Mouse (Mus musculus): ENCODE results near the gene Grip1. TPM values are rescaled to one million over a fixed set of nuclear protein-coding genes. Genes with fewer than 3 reads are reported as not detected.
"Not testable (repeated sequence)": the region's sequence is repeated elsewhere in the genome, so short reads cannot be mapped to it uniquely, and the experiment has no call there.

Grip1 gene
- polyA plus RNA-seq, 1 experiment from 2014 or later = 3.2 TPM

- no peak overlapping the region for H3K9ac ChIP-seq (ENCODE audit: low read length)
- DNase-seq (ENCODE audit: low spot score) (no peak), ATAC-seq (replicated peaks; ENCODE audit: low FRiP score, low TSS enrichment, low read depth) (no peak)
- no peak overlapping the region for H3K4me2 ChIP-seq (ENCODE audit: low read length)
- H3K27ac ChIP-seq (ENCODE audit: low read depth) = no peak overlapping the region
- H3K27me3 ChIP-seq (replicated peaks; ENCODE audit: control insufficient read depth, insufficient read depth, low read length) = no peaks in the 10 kb centered on the region
- peaks cover 4% of the 10 kb centered on the region; the same call in 1 of the 2 replicates for H3K36me3 ChIP-seq (ENCODE audit: control insufficient read depth, insufficient read depth, low read length)
- H3K4me1 ChIP-seq (replicated peaks; ENCODE audit: control insufficient read depth, insufficient read depth, low read length) = no peaks in the 10 kb centered on the region
- no peaks in the 10 kb centered on the region for H3K9me3 ChIP-seq (ENCODE audit: control insufficient read depth, low read length)
- WGBS = 94% methylated on average over 9 of the region's 9 CpGs
- no peak overlapping the region for H3K4me3 ChIP-seq (ENCODE audit: low read depth, low read length)
These were observed 641.5 kb downstream of the Grip1 start for GRCm38 (mm10) chr10:120095136-120095535.

GRCm38 (mm10) chr10:120095716-120096115 lies 642.1 kb downstream of the Grip1 start:
- no peaks in the 10 kb centered on the region for H3K27me3 ChIP-seq (replicated peaks; ENCODE audit: control insufficient read depth, insufficient read depth, low read length)
- H3K4me2 ChIP-seq (ENCODE audit: low read length) = no peak overlapping the region
- H3K9ac ChIP-seq (ENCODE audit: low read length) = no peak overlapping the region
- DNase-seq (ENCODE audit: low spot score) (no peak), ATAC-seq (replicated peaks; ENCODE audit: low FRiP score, low TSS enrichment, low read depth) (no peak)
- peaks cover 4% of the 10 kb centered on the region; the same call in 1 of the 2 replicates for H3K36me3 ChIP-seq (ENCODE audit: control insufficient read depth, insufficient read depth, low read length)
- no peaks in the 10 kb centered on the region for H3K4me1 ChIP-seq (replicated peaks; ENCODE audit: control insufficient read depth, insufficient read depth, low read length)
- no peak overlapping the region for H3K27ac ChIP-seq (ENCODE audit: low read depth)
- WGBS = 95% methylated on average over 5 of the region's 5 CpGs
- H3K9me3 ChIP-seq (ENCODE audit: control insufficient read depth, low read length) = no peaks in the 10 kb centered on the region
- H3K4me3 ChIP-seq (ENCODE audit: low read depth, low read length) = no peak overlapping the region

- no peak overlapping the region for H3K4me2 ChIP-seq (ENCODE audit: low read length)
- no peak overlapping the region for H3K9ac ChIP-seq (ENCODE audit: low read length)
- ATAC-seq (replicated peaks; ENCODE audit: low FRiP score, low TSS enrichment, low read depth) (no peak), DNase-seq (ENCODE audit: low spot score) (no peak)
- no peak overlapping the region for H3K4me3 ChIP-seq (ENCODE audit: low read depth, low read length)
- H3K27ac ChIP-seq (ENCODE audit: low read depth) = no peak overlapping the region
- no peaks in the 10 kb centered on the region for H3K9me3 ChIP-seq (ENCODE audit: control insufficient read depth, low read length)
- 83% methylated on average over 5 of the region's 5 CpGs for WGBS
- no peaks in the 10 kb centered on the region for H3K4me1 ChIP-seq (replicated peaks; ENCODE audit: control insufficient read depth, insufficient read depth, low read length)
- peaks cover 4% of the 10 kb centered on the region; the same call in 1 of the 2 replicates for H3K36me3 ChIP-seq (ENCODE audit: control insufficient read depth, insufficient read depth, low read length)
- no peaks in the 10 kb centered on the region for H3K27me3 ChIP-seq (replicated peaks; ENCODE audit: control insufficient read depth, insufficient read depth, low read length)
These were observed 643.9 kb downstream of the Grip1 start for GRCm38 (mm10) chr10:120097564-120097963.

- H3K27me3 ChIP-seq (replicated peaks; ENCODE audit: control insufficient read depth, insufficient read depth, low read length) = no peaks in the 10 kb centered on the region
- H3K4me3 ChIP-seq (ENCODE audit: low read depth, low read length) = no peak overlapping the region
- 92% methylated on average over 1 of the region's 1 CpGs for WGBS
- no peak for ATAC-seq (replicated peaks; ENCODE audit: low FRiP score, low TSS enrichment, low read depth)
- no peak overlapping the region for H3K9ac ChIP-seq (ENCODE audit: low read length)
- H3K4me2 ChIP-seq (ENCODE audit: low read length) = no peak overlapping the region
- H3K9me3 ChIP-seq (ENCODE audit: control insufficient read depth, low read length) = no peaks in the 10 kb centered on the region
- H3K27ac ChIP-seq (ENCODE audit: low read depth) = no peak overlapping the region
- no peak for DNase-seq (ENCODE audit: low spot score)
- no peaks in the 10 kb centered on the region for H3K4me1 ChIP-seq (replicated peaks; ENCODE audit: control insufficient read depth, insufficient read depth, low read length)
- H3K36me3 ChIP-seq (ENCODE audit: control insufficient read depth, insufficient read depth, low read length) = peaks cover 9% of the 10 kb centered on the region
These were observed 647.2 kb downstream of the Grip1 start for GRCm38 (mm10) chr10:120100806-120101205.

GRCm38 (mm10) chr10:120111691-120112319 lies 658.2 kb downstream of the Grip1 start:
- Histone ChIP-seq H3K9ac (ENCODE audit: low read length) (peak overlapping the region; percentile 55), H3K4me1 (replicated peaks; ENCODE audit: control insufficient read depth, insufficient read depth, low read length) (0 out of 2 replicates have a peak, but pooled peaks cover 3% of the 10 kb centered on the region), H3K4me3 (ENCODE audit: low read depth, low read length) (peak overlapping the region; percentile 72), H3K27ac (ENCODE audit: low read depth) (no peak overlapping the region), H3K9me3 (ENCODE audit: control insufficient read depth, low read length) (no peaks in the 10 kb centered on the region), H3K36me3 (ENCODE audit: control insufficient read depth, insufficient read depth, low read length) (no peaks in the 10 kb centered on the region), H3K27me3 (replicated peaks; ENCODE audit: control insufficient read depth, insufficient read depth, low read length) (no peaks in the 10 kb centered on the region), H3K4me2 (ENCODE audit: low read length) (peak overlapping the region; percentile 73)
- ATAC-seq (replicated peaks; ENCODE audit: low FRiP score, low TSS enrichment, low read depth) (no peak), DNase-seq (ENCODE audit: low spot score) (no peak)
- 77% methylated on average over 3 of the region's 3 CpGs for WGBS

- H3K4me3 ChIP-seq (ENCODE audit: low read depth, low read length) = peak within 1 kb of the TSS; percentile 72
- H3K9me3 ChIP-seq (ENCODE audit: control insufficient read depth, low read length) = no peaks in the 10 kb centered on the region
- 0 out of 2 replicates have a peak, but pooled peaks cover 3% of the 10 kb centered on the region for H3K4me1 ChIP-seq (replicated peaks; ENCODE audit: control insufficient read depth, insufficient read depth, low read length)
- no peaks in the 10 kb centered on the region for H3K36me3 ChIP-seq (ENCODE audit: control insufficient read depth, insufficient read depth, low read length)
- peak within 1 kb of the TSS; percentile 69 for H3K27ac ChIP-seq (ENCODE audit: low read depth)
- peak within 1 kb of the TSS; percentile 73 for H3K4me2 ChIP-seq (ENCODE audit: low read length)
- H3K9ac ChIP-seq (ENCODE audit: low read length) = peak within 1 kb of the TSS; percentile 55
- peak; percentile 99 for ATAC-seq (replicated peaks; ENCODE audit: low FRiP score, low TSS enrichment, low read depth)
- under 1% methylated on average over 55 of the region's 55 CpGs for WGBS
- peak; percentile 99 for DNase-seq (ENCODE audit: low spot score)
- H3K27me3 ChIP-seq (replicated peaks; ENCODE audit: control insufficient read depth, insufficient read depth, low read length) = no peaks in the 10 kb centered on the region
These were observed 659.1 kb downstream of the Grip1 start, which contains the start of gene Helb for GRCm38 (mm10) chr10:120112507-120113396. Gene Helb (minus strand): TSS chr10:120112987.

GRCm38 (mm10) chr10:120113482-120113881 lies 659.9 kb downstream of the Grip1 start:
- WGBS = 71% methylated on average over 9 of the region's 9 CpGs
- H3K27me3 ChIP-seq (replicated peaks; ENCODE audit: control insufficient read depth, insufficient read depth, low read length); H3K4me1 ChIP-seq (replicated peaks; ENCODE audit: control insufficient read depth, insufficient read depth, low read length); H3K36me3 ChIP-seq (ENCODE audit: control insufficient read depth, insufficient read depth, low read length); ATAC-seq (replicated peaks; ENCODE audit: low FRiP score, low TSS enrichment, low read depth); DNase-seq (ENCODE audit: low spot score); H3K27ac ChIP-seq (ENCODE audit: low read depth); H3K9me3 ChIP-seq (ENCODE audit: control insufficient read depth, low read length); H3K9ac ChIP-seq (ENCODE audit: low read length): not testable (repeated sequence)
- Histone ChIP-seq H3K4me3 (ENCODE audit: low read depth, low read length) (peak overlapping the region; percentile 72; the same call in 1 of the 2 replicates), H3K4me2 (ENCODE audit: low read length) (peak overlapping the region; percentile 73)

- H3K4me1 ChIP-seq (replicated peaks; ENCODE audit: control insufficient read depth, insufficient read depth, low read length) = 0 out of 2 replicates have a peak, but pooled peaks cover 3% of the 10 kb centered on the region
- no peaks in the 10 kb centered on the region for H3K36me3 ChIP-seq (ENCODE audit: control insufficient read depth, insufficient read depth, low read length)
- no peak overlapping the region for H3K27ac ChIP-seq (ENCODE audit: low read depth)
- H3K4me3 ChIP-seq (ENCODE audit: low read depth, low read length) = no peak overlapping the region
- 0 out of 2 replicates have a peak, but pooled peaks cover 1% of the 10 kb centered on the region for H3K9me3 ChIP-seq (ENCODE audit: control insufficient read depth, low read length)
- H3K4me2 ChIP-seq (ENCODE audit: low read length) = no peak overlapping the region
- H3K9ac ChIP-seq (ENCODE audit: low read length) = no peak overlapping the region
- DNase-seq (ENCODE audit: low spot score) (no peak), ATAC-seq (replicated peaks; ENCODE audit: low FRiP score, low TSS enrichment, low read depth) (no peak)
- WGBS = 76% methylated on average over 6 of the region's 6 CpGs
- no peaks in the 10 kb centered on the region for H3K27me3 ChIP-seq (replicated peaks; ENCODE audit: control insufficient read depth, insufficient read depth, low read length)
These were observed 660.4 kb downstream of the Grip1 start for GRCm38 (mm10) chr10:120113980-120114379.

All from intestine, embryonic 14.5 days (tissue).